Mouse (Mus musculus): ENCODE measurements around the gene Acly.

Gene Acly

DNA sequence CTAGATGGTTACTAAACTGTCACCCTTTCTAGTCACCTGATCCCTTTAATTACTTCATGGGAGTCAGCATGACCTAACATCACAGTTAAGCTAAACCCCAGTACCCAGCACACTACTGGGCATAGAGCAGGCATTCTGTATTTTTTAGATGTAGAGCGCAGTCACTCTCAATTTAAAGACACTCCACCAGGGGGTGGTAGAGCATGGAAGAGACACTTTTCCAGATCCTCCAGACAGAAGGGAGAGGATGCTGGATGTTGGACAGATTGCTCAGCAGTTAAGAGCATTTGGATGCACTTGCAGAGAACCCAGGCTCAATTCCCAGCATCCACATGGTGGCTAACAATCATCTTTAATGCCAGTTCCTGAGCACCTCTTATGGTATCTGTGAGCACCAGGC, 15.4 kb downstream of the Acly start:
- no peak for DNase-seq (ENCODE audit: low read depth, low spot score)

- DNase-seq (ENCODE audit: low read depth, low spot score): no peak
These were observed 17.2 kb downstream of the Acly start for GRCm38 (mm10) chr11:100510556-100510955.

DNA sequence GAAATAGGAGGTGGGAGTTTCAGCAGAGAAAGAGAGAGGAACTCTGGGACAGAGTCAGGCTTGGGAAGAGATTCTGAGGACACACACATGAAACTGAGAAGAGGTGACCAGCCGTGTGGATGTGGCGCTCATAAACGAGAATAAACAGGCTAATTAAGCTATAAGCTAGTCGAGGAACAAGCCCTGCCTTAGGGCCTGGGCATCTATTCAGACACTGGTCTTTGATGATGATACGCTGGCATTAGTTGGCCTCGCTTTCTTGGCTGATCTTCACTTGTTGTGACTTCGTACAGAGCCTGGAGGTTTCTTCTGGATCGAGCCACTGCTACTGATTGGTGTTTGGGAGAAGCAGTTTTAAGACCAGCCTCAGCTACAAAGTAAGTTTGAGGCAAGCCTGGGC, 21.8 kb downstream of the Acly start:
- DNase-seq (ENCODE audit: low read depth, low spot score): no peak

DNA sequence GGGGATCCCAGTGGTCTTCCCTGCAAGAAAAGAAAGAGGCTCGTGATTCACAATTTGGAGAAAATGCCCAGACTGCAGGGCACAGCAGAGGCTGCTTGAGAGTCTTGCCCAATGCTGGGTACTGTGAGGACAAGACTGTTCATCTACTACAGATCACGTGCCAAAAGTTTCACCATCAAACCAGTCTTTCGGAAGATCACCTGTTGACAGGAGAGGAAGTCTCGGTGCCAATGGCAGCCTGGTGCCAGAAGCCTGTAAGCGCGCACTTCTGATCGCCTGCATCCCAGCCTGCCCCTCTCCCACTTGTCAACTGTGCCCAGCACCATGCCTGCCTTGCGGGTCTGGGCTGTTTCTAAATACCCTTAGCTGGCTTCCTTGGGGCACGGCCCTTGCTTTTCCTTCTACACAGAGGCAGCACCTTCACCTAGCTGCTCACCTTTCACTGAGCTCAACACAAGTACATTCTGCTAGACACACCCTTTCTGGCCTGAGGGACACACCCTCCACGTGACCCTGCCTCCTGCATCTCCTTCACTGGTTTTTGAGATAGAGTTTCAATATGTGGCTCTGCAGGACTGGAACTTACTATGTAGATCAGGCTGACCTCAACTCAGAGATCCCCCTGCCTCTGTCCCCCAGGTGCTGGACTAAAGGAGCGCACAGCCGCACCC, 22.7 kb downstream of the Acly start:
- DNase-seq (ENCODE audit: low read depth, low spot score): no peak

DNA sequence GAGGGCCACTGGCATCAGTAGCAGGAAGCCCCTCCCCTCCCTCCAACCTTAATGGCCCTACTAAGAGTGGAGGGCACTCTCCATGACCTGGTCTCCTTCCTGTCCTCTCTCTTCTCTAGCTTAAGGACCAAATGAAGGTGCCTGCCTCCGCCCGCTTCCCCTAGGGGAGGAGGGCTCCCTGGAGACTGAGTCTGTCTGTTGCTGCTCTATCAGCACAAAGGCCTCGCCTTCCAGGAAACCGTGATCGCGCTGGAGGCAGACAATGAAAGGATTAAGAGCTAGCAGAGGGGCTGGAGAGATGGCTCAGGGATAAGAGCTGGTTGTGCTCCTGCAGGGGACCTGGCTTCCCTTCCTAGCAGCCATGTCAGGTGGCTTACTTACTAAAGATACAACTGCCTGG, 26.5 kb downstream of the Acly start:
- DNase-seq (ENCODE audit: low read depth, low spot score): no peak

DNA sequence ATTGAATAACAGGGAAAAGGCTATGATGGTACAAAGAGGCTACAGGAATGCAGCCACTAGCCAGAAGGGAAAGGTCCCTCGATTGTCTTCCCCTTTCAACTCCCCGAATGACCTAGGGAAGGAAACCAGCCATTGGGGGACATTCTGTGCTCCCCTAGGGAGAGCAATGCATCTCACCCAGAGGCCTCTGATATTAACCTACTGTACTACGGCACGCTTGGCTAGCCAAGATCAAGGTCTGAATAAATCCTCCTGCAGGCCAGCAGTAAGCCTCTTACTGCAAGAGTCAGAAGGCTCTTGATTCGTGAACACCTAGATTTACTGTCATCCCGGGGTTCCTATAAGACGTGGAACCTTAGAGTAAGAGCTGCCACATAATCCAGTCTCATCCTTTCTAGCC, 27.1 kb downstream of the Acly start:
- no peak for DNase-seq (ENCODE audit: low read depth, low spot score)

DNA sequence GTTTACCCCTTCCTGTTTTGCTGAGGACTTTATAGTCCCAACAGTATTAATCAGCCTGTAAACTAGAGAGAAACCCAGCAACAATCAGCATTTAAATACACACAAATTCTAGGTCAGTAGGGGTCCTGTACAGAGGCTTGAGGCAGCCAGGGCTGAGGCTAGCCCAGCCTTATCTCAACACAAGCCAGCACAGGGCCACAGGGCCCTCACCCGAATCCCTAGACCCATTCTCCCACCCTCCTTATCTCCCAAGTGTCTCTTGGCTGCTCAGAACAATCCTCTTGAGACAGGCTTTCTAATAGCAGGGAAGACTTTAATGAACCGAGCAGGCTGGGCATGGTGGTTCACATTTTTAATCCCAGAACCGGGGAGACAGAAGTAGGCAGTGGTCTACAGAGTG, 27.6 kb downstream of the Acly start:
- DNase-seq (ENCODE audit: low read depth, low spot score): no peak

GRCm38 (mm10) chr11:100493771-100494170, 34.0 kb downstream of the Acly start:
- DNase-seq (ENCODE audit: low read depth, low spot score): no peak

DNA sequence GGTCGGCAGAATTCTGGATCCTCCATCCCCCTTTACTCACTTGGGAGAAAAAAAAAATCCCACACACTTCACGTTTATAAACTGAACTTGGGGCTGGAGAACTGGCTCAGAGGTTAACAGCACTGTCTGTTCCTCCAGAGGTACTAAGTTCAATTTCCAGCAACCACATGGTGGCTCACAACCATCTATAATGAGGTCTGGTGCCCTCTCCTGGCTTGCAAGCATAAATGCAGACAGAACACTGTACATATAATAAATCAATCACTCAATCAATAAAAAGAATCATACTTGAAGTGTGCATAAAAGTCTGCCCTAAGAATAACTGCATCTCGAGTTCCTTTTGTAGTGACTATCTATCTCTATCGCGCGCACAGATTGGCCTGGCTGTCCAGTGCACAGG, 36.8 kb downstream of the Acly start:
- DNase-seq (ENCODE audit: low read depth, low spot score): no peak

DNA sequence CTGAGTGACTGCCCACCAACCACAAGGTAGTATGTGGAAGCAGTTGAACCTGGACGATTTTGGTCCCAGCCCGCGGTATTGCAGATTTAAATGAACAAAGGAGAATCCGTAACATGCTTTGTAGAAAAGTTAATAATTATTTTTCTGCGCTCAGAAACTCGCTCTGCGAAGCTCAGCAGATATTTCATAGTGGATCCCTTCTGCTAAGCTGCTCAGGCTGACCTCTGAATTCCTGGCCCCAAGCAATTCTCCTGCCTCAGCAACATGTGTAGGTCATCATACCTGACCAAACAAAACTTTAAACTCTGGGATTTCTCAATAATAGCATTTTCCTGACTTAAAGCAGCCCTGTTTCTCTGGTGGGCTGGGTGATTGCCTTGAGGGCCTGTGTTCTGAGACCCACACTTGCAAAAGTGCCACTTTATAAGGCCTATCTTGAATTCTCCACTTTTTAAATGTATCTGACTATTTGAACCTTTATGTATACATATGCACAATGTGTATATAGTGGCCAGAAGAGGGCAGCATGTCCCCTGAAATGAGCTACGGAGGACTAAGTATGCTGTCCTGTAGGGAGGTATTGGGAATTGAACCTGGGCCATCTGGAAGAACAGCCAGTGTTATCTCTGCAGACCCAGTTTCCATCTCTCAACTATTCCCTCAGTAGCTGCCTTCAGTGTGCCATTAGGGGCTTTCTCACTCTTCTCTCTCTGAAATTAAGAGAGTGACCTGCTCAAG, 41.8 kb downstream of the Acly start:
- DNase-seq (ENCODE audit: low read depth, low spot score): peak; percentile 20

DNA sequence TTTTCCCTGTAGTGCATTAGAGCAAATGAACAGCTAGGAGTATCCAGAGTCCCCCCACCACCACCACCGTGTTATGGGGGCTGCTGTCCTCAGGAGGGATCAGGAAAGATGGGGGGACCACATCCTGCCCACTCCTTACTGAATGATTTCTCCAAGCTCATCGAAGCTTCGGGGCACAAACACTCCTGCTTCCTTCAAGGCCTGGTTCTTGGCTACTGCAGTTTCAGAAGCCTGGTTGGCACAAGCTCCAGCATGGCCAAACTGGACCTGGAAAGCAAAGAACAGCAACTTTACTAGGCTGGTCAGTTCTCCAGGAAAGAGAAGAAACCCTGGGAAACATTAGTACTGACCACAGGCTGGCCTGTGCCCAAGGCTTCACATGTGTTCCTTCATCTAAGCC, 43.3 kb downstream of the Acly start:
- DNase-seq (ENCODE audit: low read depth, low spot score): no peak

DNA sequence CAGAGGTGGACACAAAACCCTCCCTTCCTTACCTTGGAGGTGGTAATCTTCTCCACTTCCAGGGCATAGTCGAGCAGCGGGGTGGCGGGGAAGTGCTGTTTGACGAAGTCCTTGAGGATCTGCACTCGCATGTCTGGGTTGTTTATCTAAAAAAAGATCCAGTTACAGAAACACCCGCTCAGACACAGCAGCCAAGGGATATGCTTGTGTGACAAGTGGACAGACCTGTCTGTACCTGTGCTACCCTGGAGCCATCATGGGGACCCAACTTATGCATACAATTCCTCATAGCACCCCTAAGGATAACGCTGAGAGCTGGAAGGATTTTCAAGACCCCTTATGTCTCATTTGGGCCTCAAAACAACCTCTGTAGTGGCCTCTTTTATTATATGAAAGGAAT, 48.6 kb downstream of the Acly start:
- no peak for DNase-seq (ENCODE audit: low read depth, low spot score)

DNA sequence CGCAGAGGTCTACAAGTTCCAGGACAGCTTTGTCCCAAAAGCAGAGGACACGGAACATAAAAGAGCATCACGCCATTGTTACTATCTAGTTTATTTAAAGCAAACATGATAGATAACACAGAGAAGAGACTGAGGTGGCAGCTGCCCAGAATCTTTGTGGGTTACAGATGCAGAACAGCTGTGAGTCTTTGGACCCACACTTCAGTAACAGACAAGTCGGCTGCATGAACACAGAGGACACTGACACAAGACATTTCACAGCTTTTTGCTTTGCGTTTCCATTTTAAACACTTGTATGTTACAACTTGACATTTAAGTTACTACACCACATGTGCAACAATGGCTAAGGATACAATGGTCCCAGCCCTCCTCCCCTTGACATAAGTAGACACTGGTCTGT, 51.5 kb downstream of the Acly start:
- DNase-seq (ENCODE audit: low read depth, low spot score): no peak

- DNase-seq (ENCODE audit: low read depth, low spot score): no peak
These were observed 54.9 kb downstream of the Acly start for GRCm38 (mm10) chr11:100472935-100473295.

GRCm38 (mm10) chr11:100472197-100472934, 55.4 kb downstream of the Acly start, which contains the start of gene Klhl11:
Klhl11 (minus strand) TSS chr11:100472741.
- peak; percentile 99 for DNase-seq (ENCODE audit: low read depth, low spot score)

- DNase-seq (ENCODE audit: low read depth, low spot score): peak; percentile 17
These were observed 56.2 kb downstream of the Acly start for GRCm38 (mm10) chr11:100471352-100472196.

GRCm38 (mm10) chr11:100465833-100466232, 62.0 kb downstream of the Acly start:
- DNase-seq (ENCODE audit: low read depth, low spot score): no peak

GRCm38 (mm10) chr11:100465229-100465792, 62.5 kb downstream of the Acly start:
- no peak for DNase-seq (ENCODE audit: low read depth, low spot score)

DNA sequence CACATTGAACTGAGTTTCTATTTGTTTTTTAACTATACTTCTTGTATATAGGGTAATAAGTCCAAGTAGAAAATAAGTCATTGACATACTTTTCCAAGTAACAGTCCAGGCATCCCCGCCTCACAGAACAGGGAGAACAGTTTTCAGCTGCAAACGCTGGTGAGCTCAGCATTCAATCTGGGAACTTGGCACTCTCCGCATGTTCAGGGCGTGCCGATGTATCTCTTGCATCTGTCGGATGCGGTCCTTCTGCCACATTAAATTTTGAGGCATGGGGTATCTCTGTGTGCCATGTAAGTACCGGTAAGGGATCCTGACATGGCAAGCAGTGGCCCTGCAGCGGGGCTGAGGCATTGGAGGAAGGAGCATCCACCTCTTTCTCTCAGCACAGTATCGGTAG, 65.1 kb downstream of the Acly start:
- no peak for DNase-seq (ENCODE audit: low read depth, low spot score)

DNA sequence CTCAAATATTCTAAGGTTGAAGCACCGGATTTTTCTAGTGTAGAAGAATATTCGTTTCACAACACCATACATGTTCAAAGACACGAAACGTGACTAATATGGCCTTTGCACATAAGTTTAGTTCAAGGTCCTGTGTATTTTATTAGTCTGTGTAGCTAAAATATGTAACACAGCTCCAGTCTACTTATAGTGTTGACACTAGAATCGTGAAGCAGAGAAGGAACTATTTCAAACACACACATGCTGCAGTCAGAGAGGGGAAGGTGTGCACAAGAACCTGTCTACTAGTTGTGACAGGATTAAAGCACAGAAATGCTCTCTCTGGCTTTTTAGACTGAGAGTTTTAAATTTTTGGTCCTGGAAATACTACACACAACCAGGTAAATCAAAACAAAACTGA, 70.1 kb downstream of the Acly start:
- DNase-seq (ENCODE audit: low read depth, low spot score): no peak

GRCm38 (mm10) chr11:100457247-100457646, 70.6 kb downstream of the Acly start:
- DNase-seq (ENCODE audit: low read depth, low spot score): no peak

DNA sequence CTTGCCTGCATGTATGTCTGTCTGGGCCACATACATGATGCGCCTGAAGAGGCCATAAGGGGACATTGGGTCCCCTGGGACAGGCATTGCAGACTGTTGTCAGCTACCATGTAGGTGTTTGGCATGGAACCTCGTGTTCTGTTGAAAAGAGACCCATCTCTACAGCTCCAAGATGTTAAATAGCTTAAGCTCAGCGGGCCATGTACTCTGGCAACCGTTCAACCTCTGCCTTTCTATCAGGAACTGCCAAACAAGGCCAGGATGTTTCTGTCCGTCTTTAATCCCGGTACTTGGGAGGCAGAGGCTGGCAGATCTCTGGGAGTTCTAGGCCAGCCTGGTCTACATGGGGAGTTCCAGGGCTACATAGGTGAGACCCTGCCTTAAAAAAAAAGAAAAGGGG, 85.2 kb downstream of the Acly start:
- DNase-seq (ENCODE audit: low read depth, low spot score): no peak
